Mouse (Mus musculus) CH12.LX (cell line): Measurements from ENCODE around the gene Pde4d.

Source experiments
- CTCF ChIP-seq, 2 experiments: IDR thresholded peaks in 1 of 2; conservative IDR thresholded peaks in 1 of 2; 2 replicates each; pipeline ENCODE4 v1.5.1; 2011 to 2012; ENCODE audit warnings: low read depth in 2 of 2, low read length in 2 of 2, improper control_type of control experiment in 1 of 2, inconsistent platforms in 1 of 2, mild to moderate bottlenecking in 1 of 2, moderate library complexity in 1 of 2
- E2F4 ChIP-seq: IDR thresholded peaks from 2 replicates; pipeline ENCODE4 v1.6.1; 2011; ENCODE audit warnings: low read depth, low read length, improper control_type of control experiment; ENCODE audit not compliant: insufficient replicate concordance
- EP300 ChIP-seq: IDR thresholded peaks from 2 replicates; pipeline ENCODE4 v1.6.1; 2011; ENCODE audit warnings: low read length, improper control_type of control experiment
- KAT2A ChIP-seq: IDR thresholded peaks from 2 replicates; pipeline ENCODE4 v1.6.1; 2012; ENCODE audit warnings: low read length, improper control_type of control experiment, inconsistent platforms; ENCODE audit not compliant: insufficient replicate concordance
- MAX ChIP-seq: IDR thresholded peaks from 2 replicates; pipeline ENCODE4 v1.6.1; 2011; ENCODE audit warnings: low read length, improper control_type of control experiment
- MXI1 ChIP-seq: IDR thresholded peaks from 2 replicates; pipeline ENCODE4 v1.6.1; 2011; ENCODE audit warnings: mild to moderate bottlenecking, low read depth, low read length, improper control_type of control experiment
- POLR2A ChIP-seq: IDR thresholded peaks from 2 replicates; pipeline ENCODE4 v1.6.1; 2011; ENCODE audit warnings: low read depth, mild to moderate bottlenecking, improper control_type of control experiment, low read length
- TCF12 ChIP-seq: IDR thresholded peaks from 2 replicates; pipeline ENCODE4 v1.6.1; 2014; ENCODE audit warnings: low read depth, mild to moderate bottlenecking, inconsistent platforms, low read length, improper control_type of control experiment
- ZKSCAN1 ChIP-seq: IDR thresholded peaks from 2 replicates; pipeline ENCODE4 v1.6.1; 2012; ENCODE audit warnings: low read depth, inconsistent platforms, low read length, improper control_type of control experiment, borderline replicate concordance
- ZMIZ1 ChIP-seq: IDR thresholded peaks from 2 replicates; pipeline ENCODE4 v1.6.1; 2012; ENCODE audit warnings: low read depth, mild to moderate bottlenecking, inconsistent platforms, low read length, improper control_type of control experiment

GRCm38 (mm10) chr13:109707154-109707553 is 1257.4 kb downstream of the Pde4d start:
- no peak for TF ChIP-seq ZKSCAN1
- TF ChIP-seq EP300: no peak
- TF ChIP-seq MAX: no peak
- no peak for TF ChIP-seq CTCF (conservative IDR thresholded peaks at IDR 0.05 in 1 of 2, IDR thresholded peaks at IDR 0.05 in 1 of 2; ENCODE audit: low read depth in 2 of 2, low read length in 2 of 2)
- no peak for TF ChIP-seq KAT2A
- TF ChIP-seq MXI1: no peak
- TF ChIP-seq TCF12: no peak
- TF ChIP-seq POLR2A: no peak
- no peak for TF ChIP-seq E2F4
- no peak for TF ChIP-seq ZMIZ1
